Mouse (Mus musculus): ENCODE results near the gene Lmln. TPM values are rescaled to one million over a fixed set of nuclear protein-coding genes. Genes with fewer than 3 reads are reported as not detected.
"Not testable (repeated sequence)": the region's sequence is repeated elsewhere in the genome, so short reads cannot be mapped to it uniquely, and the experiment has no call there.

The Lmln gene
- total and polyA plus RNA-seq, 3 experiments, result 1.5 to 3.2 (median 2.6) TPM

DNA sequence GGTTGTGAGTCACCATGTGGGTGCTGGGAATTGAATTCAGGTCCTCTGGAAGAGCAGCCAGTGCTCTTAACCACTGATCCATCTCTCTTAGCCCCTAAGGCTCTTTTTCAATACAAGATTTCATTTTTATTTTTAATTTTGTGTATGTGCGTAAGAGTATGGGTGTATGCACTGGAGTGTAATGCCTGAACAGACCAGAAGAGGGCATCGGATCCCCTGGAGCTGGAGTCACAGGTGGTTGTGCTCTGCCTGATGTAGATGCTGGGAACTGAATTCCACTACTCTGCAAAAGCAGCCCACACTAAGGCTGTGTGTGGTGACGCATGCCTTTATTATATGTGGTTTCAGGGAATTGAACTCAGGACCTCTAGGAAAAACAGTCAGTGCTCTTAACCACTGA is 83.9 kb downstream of the Lmln start:
- Histone ChIP-seq H3K36me3 (replicated peaks in 1 of 2; ENCODE audit: control insufficient read depth in 1 of 2, insufficient read depth in 1 of 2, low read length in 1 of 2) (no peaks in the 10 kb centered on the region), H3K27ac (ENCODE audit: insufficient read depth, low read depth) (no peak overlapping the region), H3K27me3 (replicated peaks) (no peaks in the 10 kb centered on the region), H3K4me1 (ENCODE audit: control insufficient read depth in 1 of 2, insufficient read depth in 2 of 2) (no peaks in the 10 kb centered on the region), H3K9me3 (replicated peaks; ENCODE audit: low read length) (peaks cover 2% of the 10 kb centered on the region), H3K9ac (ENCODE audit: insufficient read depth, low read depth) (no peak overlapping the region), H3K4me2 (ENCODE audit: insufficient read depth, low read depth, poor library complexity, severe bottlenecking) (no peak overlapping the region), H3K79me2 (replicated peaks; ENCODE audit: control insufficient read depth, extremely low read depth, insufficient read depth, poor library complexity, severe bottlenecking) (no peaks in the 10 kb centered on the region), H3K4me3 (replicated peaks in 1 of 3; ENCODE audit: low read depth in 2 of 3, low read length in 2 of 3, poor library complexity in 1 of 3) (no peak overlapping the region)
- no peak for DNase-seq (ENCODE audit: extremely low read depth)
- TF ChIP-seq MYC (IDR thresholded peaks at IDR 0.05; ENCODE audit: low read depth, low read length), result no peak
- TF ChIP-seq CTCF (conservative IDR thresholded peaks at IDR 0.05 in 1 of 2, IDR thresholded peaks at IDR 0.05 in 1 of 2; ENCODE audit: low read depth in 2 of 2, low read length in 2 of 2), result peak; percentile 11 to 21; a peak in 2 of 4 replicates
- dilution Hi-C loops (cut with MboI; ENCODE audit: extremely low pct_ligation_motif_present, extremely low pct_unique_long_range_greater_than_20kb, low sequenced_read_pairs), result no loop called here
- in situ Hi-C loops (cut with MboI; ENCODE audit: low pct_ligation_motif_present, low pct_unique_long_range_greater_than_20kb, low sequenced_read_pairs), result no loop called here

DNA sequence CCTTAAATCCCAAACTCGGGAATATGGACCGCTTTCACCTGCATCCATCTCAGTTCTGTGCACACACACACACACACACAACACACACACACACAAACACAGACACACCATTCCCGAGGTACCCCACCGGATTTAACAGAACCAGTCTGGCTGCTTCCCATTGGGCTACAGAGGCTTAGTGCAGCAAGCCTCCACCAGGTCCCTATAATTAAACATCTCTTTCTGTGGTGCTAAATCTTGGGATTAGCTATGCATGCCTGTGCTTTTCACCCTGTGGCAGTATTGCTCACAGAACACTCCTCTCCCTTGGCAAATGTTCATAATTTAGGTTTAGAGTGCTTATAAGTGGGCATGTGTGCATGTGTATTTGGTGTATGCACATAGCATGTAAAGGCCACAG is 85.8 kb downstream of the Lmln start:
- no peak for DNase-seq (ENCODE audit: extremely low read depth)
- H3K27me3 ChIP-seq (replicated peaks), result peaks cover 2% of the 10 kb centered on the region
- in situ Hi-C loops (cut with MboI; ENCODE audit: low pct_ligation_motif_present, low pct_unique_long_range_greater_than_20kb, low sequenced_read_pairs) (no loop called here), dilution Hi-C loops (cut with MboI; ENCODE audit: extremely low pct_ligation_motif_present, extremely low pct_unique_long_range_greater_than_20kb, low sequenced_read_pairs) (no loop called here)
- H3K27ac ChIP-seq (ENCODE audit: insufficient read depth, low read depth), result no peak overlapping the region
- H3K4me1 ChIP-seq (ENCODE audit: control insufficient read depth in 1 of 2, insufficient read depth in 2 of 2), result no peaks in the 10 kb centered on the region; a peak in 2 of 4 replicates
- peaks cover 2% of the 10 kb centered on the region for H3K9me3 ChIP-seq (replicated peaks; ENCODE audit: low read length)
- H3K9ac ChIP-seq (ENCODE audit: insufficient read depth, low read depth), result no peak overlapping the region
- no peaks in the 10 kb centered on the region for H3K36me3 ChIP-seq (replicated peaks in 1 of 2; ENCODE audit: control insufficient read depth in 1 of 2, insufficient read depth in 1 of 2, low read length in 1 of 2)
- H3K4me3 ChIP-seq (replicated peaks in 1 of 3; ENCODE audit: low read depth in 2 of 3, low read length in 2 of 3, poor library complexity in 1 of 3), result no peak overlapping the region
- H3K79me2 ChIP-seq (replicated peaks; ENCODE audit: control insufficient read depth, extremely low read depth, insufficient read depth, poor library complexity, severe bottlenecking), result no peaks in the 10 kb centered on the region
- TF ChIP-seq PAX5 (IDR thresholded peaks at IDR 0.05; ENCODE audit: low read length), result no peak
- TF ChIP-seq BHLHE40 (IDR thresholded peaks at IDR 0.05; ENCODE audit: low read depth, low read length), result no peak
- TF ChIP-seq CHD2 (IDR thresholded peaks at IDR 0.05; ENCODE audit: low read length), result no peak
- TF ChIP-seq USF2 (conservative IDR thresholded peaks at IDR 0.05; ENCODE audit: low read depth, low read length), result no peak
- no peak for TF ChIP-seq SMC3 (IDR thresholded peaks at IDR 0.05; ENCODE audit: low read depth, low read length)
- TF ChIP-seq GABPA (IDR thresholded peaks at IDR 0.05; ENCODE audit: insufficient replicate concordance, low read depth, low read length), result no peak
- TF ChIP-seq E2F4 (IDR thresholded peaks at IDR 0.05; ENCODE audit: insufficient replicate concordance, low read depth, low read length), result no peak
- no peak for TF ChIP-seq CHD1 (IDR thresholded peaks at IDR 0.05; ENCODE audit: low read depth, low read length)
- H3K4me2 ChIP-seq (ENCODE audit: insufficient read depth, low read depth, poor library complexity, severe bottlenecking), result no peak overlapping the region

DNA sequence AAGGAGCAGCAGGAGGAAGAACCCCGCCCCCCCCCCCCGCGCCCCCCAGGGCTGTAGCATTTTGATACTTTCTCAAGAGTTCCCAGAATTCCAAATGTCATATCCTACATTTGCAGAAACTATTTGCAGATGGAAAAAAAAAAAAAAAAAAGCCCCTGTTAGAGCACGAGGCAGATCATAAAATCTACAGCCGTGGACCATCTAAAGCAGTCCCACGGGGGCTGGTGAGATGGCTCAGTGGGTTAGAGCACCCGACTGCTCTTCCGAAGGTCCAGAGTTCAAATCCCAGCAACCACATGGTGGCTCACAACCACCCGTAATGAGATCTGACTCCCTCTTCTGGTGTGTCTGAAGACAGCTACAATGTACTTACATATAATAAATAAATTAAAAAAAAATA is 88.6 kb downstream of the Lmln start:
- in situ Hi-C loops (cut with MboI; ENCODE audit: low pct_ligation_motif_present, low pct_unique_long_range_greater_than_20kb, low sequenced_read_pairs), result loop anchor here (5.0 to 10.0 kb wide), 2 partner anchors 129 to 336 kb away; partner anchors contain the start of gene Smbd1
- H3K4me3 ChIP-seq (replicated peaks in 1 of 3; ENCODE audit: low read depth in 2 of 3, low read length in 2 of 3, poor library complexity in 1 of 3); H3K4me1 ChIP-seq (ENCODE audit: control insufficient read depth in 1 of 2, insufficient read depth in 2 of 2); H3K36me3 ChIP-seq (replicated peaks in 1 of 2; ENCODE audit: control insufficient read depth in 1 of 2, insufficient read depth in 1 of 2, low read length in 1 of 2); H3K9me3 ChIP-seq (replicated peaks; ENCODE audit: low read length); H3K79me2 ChIP-seq (replicated peaks; ENCODE audit: control insufficient read depth, extremely low read depth, insufficient read depth, poor library complexity, severe bottlenecking); H3K27ac ChIP-seq (ENCODE audit: insufficient read depth, low read depth); DNase-seq (ENCODE audit: extremely low read depth); dilution Hi-C loops (cut with MboI; ENCODE audit: extremely low pct_ligation_motif_present, extremely low pct_unique_long_range_greater_than_20kb, low sequenced_read_pairs); H3K27me3 ChIP-seq (replicated peaks); H3K9ac ChIP-seq (ENCODE audit: insufficient read depth, low read depth); H3K4me2 ChIP-seq (ENCODE audit: insufficient read depth, low read depth, poor library complexity, severe bottlenecking): not testable (repeated sequence)
